Mouse (Mus musculus) frontal cortex, postnatal 25 days (tissue): ENCODE measurements around the gene Ssu72.
"Not testable (repeated sequence)": the region's sequence is repeated elsewhere in the genome, so short reads cannot be mapped to it uniquely, and the experiment has no call there.

ENCODE experiments used
- DNase-seq, 2 experiments: peaks; one replicate each; pipeline ENCODE4 v3.0.0; 2022; ENCODE audit warnings: low spot score in 2 of 2

Ssu72 gene

DNA sequence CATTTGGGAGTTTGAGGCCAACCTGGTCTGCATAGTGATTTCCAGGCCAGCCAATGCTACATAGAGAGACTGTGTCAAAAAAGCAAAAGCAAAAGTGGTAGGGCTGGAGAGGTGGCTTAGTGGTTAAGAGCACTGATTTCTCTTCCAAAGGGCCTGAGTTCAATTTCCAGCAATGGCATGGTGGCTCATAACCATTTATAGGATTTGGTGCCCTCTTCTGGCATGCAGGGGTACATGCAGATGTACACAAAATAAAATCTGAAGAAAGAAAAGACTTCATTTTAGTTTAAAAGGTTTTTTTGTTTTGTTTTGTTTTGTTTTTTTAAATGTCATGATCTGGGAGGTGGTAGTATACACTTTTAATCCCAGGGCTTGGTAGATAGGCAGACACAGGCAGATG lies 4.2 kb upstream of the Ssu72 start:
- no peak for DNase-seq

DNA sequence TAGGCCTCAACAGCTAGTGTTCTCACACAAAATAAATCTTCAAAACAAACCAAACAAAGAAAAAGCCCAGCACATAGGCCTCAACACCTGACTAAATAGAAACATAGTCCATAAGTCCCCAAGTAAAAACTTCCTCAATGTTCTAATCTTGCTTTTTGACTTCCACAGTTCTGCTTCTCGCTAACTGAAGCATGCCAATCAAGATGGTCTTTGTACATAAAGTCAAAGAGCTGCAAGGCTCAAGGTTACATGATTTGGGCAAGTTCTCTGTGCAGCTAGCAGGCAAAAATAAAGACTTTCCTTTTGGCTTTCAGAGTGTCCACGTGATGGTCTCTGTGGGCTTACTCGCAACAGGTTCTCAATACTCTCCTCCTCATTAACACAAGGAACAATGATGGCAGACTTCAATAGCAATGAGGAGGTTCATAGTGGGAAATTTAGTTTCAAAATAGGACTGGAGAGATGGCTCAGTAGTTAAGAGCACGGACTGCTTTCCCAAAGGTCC lies 1.1 kb upstream of the Ssu72 start:
- DNase-seq = no peak

DNA sequence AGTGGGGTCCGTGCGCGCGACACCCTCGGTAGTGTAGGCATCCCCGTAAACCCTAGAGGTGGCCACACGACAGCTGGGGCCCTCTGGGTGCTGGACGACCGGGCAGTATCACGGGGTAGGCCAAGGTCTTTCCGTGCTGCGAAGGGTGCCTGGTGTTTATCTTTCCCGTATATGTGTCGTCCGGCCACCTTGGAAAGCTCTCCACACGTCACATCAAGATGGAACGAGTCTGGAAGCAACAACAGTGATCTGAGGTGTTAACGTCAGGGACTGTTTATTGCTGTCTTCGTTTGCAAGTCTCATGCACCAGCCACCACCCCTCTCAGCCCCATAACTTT lies 961 bp downstream of the Ssu72 start:
- DNase-seq = no peak

DNA sequence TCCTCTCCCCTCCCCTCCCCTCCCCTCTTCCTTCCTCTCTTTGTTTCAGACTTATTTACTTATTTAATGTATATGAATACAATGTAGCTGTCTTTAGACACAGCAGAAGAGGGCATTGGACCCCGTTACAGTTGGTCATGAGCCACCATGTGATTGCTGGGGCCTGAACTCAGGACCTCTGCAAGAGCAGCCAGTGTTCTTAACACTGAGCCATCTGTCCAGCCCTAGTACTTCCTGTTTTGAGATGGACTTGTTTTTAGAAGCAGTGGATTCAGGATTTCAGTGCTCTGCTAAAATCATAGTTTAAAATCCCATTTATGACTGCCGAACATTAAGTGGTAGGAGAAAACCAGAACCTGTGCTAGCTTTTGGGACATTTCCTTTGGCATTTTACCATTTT lies 4.0 kb downstream of the Ssu72 start:
- DNase-seq = no peak

DNA sequence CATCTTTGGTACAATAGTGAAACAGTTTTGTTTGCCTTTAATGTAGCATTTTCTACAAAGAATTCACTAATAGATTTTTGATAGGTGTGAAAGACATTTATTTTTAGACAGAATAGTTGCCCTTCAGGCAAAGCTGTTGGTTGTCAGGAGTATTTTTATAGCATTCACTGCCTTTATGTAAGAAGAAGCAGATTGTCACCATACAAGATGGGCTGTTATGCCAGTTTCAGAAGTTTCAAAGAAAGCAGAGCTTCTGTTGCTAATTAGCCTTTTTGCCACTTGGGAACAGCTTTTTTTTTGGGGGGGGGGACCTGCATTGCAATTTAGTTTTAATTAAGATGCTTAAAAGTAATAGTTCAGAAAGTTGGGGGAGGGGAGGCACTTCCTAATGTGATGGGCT lies 4.4 kb downstream of the Ssu72 start:
- no peak for DNase-seq

DNA sequence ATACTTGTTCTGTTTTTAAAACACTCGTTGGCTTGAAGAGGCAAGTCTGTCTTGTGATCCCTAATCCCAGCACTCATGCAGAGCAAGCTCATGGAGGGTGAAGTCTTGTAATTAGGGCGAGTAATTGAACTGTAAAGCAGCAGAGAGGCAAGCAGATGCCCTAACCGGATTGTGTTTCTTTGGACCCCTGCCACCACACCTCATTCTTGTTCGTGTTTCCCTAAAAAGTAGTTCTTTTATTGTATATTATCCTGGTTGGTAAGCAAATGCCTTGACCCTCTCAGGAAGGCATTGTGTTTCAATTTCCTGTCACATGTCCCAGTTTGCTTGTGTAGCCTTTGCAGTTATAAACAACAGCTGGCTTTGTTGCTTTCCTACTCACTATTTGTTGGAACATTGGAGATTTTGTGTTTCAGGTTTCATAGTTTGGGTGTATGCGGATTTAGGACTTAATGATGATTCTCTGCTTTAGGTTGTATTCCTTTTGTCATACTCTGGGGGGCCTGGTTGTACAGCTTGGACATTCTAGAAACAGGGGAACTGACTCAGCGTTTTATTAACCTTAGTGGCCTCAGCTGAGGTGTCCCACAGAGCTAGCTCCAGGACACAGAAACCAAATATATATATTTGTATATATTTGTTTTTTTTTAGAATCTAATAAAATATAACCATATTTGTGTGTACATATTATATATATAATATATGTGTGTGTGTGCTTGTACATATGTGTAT lies 6.1 kb downstream of the Ssu72 start:
- DNase-seq = no peak

DNA sequence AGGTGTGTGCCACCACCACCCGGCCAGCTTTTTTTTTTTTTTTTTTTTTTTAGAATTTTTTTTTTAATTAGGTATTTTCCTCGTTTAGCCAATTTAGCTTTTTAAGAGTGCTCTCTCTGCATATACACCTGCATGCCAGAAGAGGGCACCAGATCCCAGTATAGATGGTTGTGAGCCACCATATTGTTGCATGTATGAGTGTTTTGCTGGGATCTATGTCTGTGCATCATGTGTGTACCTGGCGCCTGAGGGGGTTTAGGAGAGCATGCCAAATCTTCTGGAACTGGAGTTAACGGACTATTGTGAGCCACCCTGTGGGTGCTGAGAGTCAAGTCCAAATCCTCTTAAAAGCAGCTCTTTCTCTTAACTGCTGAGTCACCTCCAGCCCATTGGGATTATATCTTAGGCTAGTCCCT lies 17.1 kb downstream of the Ssu72 start:
- DNase-seq = no peak

DNA sequence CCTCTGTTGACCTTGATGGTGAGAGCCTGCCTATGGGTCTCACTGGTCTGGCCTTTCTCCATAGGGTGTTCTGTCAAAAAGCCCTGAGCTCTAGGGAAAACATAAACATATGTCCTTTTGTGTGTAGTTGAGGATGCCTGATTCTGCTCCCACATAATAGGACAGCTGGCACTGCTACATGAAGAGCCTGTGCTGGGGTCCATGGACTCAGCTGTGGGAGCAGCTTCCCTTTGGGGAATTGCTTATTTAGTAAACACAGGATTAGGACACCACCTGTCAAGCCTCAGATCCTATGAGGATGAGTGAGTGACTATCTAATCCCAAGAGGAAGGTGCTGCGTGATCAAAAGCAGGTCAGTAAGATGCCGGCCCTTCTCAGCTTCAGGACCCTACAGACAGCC lies 23.4 kb downstream of the Ssu72 start:
- DNase-seq = no peak

DNA sequence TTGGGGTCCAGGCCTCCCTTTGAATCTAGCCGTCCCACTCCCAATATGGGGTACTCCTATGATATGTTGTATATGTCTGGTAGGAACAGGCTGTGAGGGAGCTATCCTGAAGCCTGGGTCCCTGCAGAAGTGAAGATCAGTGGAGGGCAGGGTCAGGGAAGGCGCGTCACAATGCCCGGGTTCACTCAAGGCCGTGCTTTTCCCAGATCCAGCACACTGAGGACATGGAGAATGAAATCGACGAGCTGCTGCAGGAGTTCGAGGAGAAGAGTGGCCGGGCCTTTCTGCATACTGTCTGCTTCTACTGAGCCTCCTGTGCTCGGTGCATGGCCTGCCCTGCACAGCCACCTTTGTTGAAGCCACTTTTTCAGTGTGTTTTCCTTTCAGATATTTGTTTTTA lies 28.7 kb downstream of the Ssu72 start:
- DNase-seq = no peak

DNA sequence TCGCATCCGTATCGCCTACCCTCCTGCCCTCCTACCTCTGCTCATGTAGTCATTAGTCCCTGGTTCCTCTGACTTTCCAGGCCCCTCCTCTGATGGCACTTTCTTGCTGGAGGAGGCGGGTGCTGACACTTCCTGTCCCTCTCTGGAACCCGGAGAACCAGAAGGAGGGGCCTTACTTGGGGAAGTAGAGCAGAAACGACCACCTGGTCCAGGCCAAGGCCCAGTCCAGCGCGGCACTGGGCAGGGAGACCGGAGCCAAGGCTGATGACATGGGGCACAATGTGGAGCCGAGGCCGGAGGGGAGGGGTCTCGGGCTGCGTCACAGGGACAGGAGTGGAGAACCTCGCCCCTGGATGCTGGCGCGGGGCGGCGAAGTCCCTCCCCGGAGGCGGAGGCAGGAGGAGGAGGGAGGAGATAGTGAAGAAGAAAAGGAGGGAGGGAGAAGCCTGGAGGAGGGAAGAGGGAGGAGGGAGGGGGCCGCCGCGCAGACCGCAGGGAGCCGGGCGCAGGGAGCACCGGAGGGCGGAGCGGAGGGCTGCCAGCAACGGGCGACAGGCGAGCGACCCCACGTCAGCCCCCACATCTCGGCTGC lies 29.8 kb downstream of the Ssu72 start, which contains the start of gene Tmem240:
Gene Tmem240 (plus strand): TSS at position 451 of the 592 bp plus-strand sequence.
- DNase-seq = peak; percentile 74 to 83

DNA sequence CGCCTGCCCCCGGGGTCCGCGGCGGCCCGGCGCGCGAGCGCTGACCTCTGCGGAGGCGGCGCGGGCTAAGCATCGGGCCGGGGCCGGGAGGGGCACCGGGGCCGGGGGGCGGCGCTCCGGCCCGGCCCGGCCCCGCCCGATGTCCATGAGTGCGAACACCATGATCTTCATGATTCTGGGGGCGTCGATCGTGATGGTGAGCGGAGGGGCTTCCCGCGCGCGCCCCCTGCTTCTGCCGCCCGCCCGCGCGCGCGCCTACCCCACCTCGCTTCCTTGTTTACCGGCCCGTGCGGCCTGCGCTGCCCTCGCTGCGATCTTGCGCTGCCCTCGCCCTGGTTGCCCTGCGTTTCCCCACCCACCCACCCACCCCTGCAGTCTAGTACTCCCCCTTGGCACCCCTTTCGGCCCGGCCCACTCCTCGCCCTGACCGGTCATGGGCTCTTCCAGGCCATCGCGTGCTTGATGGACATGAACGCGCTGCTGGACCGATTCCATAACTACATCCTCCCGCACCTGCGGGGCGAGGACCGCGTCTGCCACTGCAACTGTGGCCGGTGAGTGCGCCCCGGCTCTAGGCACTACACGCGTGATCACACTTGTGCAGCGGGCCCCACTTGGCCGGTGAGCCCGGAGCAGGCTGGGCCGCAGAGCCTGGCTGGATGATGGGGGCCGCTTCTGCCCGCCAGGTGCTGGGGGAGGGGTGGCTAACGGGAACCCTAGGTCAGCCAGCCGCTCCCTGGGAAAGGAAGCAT lies 30.5 kb downstream of the Ssu72 start:
- DNase-seq = no peak

DNA sequence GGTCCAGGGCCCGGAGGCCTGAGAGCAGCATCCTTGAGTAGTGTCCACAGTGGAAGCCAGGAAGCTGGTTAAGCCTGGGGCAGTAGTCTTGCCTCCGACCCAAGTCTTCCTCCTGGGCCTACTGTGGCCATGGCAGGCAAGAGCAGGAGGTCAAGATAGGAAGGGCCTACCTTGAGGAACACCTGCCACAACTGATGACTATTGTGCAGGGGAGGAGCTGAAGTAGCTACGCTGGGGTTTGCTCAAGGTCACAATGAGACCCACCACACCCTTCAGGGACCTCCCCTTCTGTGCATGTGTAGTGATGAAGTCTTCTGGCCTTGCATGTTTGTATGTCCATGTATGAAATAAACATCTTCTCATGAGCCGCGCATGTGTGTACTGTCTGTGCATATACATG lies 31.2 kb downstream of the Ssu72 start:
- no peak for DNase-seq

DNA sequence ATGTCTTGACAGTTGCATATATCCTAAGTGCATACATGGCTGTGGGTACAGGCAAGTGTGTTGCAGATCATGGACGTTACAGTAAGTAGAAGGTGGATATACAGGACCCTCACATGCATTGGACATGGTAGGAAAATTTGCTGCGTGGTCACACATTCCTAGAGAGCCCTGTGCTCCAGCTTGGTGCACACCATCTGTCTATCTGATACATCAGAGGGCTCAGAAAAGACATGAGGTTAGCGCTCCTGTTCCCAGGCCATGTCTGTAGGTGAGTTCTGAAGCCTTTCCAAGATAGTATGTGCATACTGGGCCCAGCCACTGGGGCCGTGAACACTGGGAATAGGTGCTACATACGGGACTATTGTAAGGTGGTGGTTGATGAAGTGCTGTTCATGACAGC lies 31.8 kb downstream of the Ssu72 start:
- no peak for DNase-seq

DNA sequence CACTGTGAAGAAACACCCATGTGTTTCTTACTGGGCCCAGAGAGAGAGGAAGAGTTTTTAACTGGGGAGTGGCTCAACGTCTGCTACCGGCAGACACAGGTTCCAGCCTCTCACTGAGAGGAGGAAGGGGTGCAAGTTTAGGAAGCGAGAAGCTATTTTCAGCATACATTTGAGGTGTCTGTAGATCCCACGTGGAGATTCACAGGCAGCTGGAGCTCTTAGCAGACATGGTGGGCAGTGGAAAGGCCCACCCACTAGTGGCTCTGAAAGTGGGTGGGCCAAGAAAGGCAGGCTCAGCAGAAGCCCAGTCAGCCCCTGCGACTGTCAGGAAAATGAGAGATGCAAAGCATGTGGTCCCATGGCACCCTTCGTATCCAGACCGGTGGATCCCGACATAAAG lies 33.7 kb downstream of the Ssu72 start:
- no peak for DNase-seq

DNA sequence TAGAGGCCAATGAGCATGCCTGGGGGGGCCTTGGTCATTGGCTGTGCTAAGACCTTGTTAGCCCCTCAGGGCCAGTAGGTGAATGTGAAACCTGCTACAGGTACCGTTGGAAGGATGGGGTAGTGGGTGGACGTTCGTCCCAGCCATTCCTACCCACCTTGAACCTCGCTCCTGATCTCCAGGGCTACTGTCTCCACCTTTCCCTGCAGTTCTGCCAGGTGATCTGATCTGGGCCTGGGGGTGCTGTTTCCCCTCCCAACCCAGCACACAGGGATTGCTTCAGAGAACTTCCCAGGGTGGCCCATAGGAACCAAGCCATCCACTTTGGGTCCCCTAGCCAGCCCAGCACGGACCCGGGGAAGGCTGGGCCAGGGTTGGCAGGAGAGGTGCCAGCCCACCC lies 34.6 kb downstream of the Ssu72 start:
- DNase-seq = no peak

DNA sequence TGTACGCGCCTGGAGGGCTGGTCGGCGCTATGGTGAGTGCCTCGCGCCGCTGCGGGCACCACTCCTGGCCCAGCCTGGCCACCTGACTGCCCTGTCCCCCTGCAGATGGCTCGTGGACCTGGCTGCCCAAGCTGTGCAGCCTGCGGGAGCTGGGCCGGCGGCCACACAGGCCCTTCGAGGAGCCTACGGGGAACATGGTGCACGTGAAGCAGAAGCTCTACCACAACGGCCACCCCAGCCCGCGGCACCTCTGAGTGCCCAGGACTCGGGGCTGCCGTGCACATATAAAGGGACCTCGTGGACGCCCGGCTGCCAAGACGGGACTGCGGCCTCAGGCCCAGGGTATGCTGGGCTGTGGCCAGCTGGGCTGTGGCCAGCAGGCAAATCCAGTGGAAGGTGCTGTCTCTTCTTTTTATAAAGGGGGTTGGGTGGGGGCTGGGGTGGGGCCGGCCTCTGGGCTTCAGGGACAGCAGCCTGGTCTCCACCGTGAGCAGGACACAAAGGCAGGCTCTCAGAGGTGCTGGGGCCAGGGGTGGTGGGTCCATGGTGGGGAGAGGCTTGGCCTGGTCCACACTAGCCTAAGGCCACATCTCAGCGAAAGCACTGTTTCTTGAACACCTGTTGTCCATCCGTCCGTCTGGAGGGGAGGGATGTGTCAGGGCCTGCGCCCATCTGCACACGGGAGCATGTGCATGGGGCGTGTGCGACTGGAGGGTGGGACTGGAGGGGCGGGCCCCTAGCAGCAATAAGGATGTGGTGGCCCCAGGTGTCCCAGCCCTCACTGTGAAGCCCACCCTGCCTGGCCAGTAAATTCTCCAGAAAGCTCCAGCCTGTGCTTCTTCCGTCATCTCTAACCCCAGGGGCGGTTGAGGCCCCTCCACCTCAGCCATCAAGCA lies 35.4 kb downstream of the Ssu72 start:
- DNase-seq = no peak

DNA sequence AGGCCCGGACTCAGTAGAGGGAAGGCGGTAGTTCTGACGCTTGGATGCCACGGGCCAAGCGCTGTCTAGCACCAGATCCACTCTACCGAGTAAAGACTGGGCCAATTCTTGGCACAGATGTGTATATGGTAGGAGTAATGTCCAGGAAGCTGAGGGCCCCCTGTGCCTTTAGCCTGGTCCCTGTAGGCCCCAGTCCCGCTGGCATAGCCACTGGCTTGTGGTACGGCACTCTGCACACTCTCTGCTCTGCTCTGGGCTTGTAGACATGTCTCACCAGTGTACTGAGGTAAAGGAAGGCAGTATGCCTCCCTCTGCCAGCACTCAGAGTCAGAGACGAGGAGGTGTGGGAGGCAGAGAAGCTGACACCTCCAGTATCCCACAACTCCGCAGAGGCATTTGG lies 36.1 kb downstream of the Ssu72 start:
- not testable (repeated sequence) for DNase-seq

DNA sequence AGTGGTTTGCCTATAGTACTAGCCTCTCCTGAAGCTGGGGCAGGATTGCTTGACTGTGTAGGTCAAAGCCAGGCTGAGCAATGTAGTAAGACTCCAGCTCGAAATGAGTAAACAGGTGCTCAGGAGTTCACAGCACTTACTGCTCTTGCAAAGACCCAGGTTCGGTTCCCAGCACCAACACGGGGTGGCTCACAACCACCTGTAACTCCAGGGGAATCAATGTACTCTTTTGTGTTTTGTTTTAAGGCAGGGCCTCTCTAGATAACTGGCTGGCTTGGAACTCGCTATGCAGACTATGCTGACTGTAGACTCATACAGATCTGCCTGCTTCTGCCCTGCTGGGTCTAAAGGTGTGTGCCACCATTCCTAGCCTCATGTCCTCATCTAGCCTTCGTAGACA lies 38.1 kb downstream of the Ssu72 start:
- no peak for DNase-seq

DNA sequence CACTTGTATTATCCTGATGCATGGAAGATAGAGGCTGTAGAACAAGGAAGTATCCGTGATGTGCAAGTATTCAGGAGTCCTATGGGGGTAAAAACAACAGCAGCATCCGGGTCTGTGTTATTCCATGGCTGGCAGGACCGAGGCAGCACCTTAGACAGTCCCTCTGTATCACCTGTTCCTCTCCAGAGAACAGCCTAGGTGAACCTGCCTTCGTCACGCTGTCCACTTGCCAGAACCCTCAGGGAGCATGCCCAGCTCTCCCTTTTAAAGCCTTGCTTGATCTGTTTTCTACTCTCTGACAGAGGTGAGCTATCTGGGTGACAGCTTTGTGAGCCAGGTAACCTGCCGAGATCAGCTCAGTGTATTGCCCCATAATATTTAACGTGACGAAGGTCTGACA lies 39.9 kb downstream of the Ssu72 start:
- no peak for DNase-seq

DNA sequence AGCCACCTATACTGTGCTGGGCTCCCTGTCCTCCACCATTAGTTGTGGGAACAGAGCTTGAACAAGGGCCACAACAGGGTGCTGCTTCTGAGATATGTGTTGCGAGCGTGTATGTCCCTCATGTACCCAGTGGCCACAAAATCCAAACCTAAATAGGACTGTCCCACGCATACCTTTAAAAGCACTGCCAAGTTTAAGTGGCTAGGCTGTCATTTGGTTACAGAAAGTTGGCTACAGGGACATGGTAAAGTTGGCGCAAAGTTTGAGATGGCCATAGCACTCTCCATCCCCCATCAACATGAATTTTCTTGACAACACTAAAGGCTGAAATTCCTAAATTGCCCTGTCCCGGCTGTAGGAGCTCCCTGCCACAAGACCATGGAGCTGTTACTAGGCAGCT lies 40.5 kb downstream of the Ssu72 start:
- DNase-seq = no peak

DNA sequence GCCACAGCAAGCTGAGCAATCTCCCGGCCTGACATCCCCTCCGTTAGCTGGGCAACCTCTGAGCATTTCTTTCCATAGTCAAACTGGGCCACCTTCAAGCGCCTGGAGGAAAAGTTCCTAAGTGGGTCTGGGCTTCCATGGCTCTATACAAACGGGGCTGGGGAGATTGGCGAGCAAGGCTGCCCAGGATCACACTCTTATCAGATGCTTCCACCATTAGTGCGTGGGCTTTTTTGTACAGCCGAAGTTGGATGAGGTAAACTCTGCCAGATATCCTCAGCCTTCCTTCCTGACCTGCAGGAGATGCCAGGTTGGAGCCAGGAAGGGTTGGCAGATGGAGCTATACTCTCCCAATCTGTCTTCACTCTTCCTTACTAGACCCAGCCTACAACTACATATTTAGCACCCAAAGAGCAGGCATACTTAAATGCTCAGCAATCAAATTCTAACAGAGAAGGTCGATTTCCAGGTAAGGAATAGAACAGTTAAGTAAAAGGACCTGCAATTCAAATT lies 41.5 kb downstream of the Ssu72 start:
- no peak for DNase-seq
